Mouse (Mus musculus) embryonic facial prominence, embryonic 13.5 days (tissue): ENCODE measurements around the gene Stk40. TPM values are rescaled to one million over a fixed set of nuclear protein-coding genes. Genes with fewer than 3 reads are reported as not detected.
A peak's percentile ranks its signal among the peaks of the same experiment; 100 is the strongest.

Experiments used
- ATAC-seq: fragments of 200-750 bp; cut with Nextera tagmentation; 2 replicates; pipeline ENCODE4 v1.8.0; 2017; ENCODE audit warnings: low read depth; ENCODE audit not compliant: insufficient number of reproducible peaks, insufficient read depth, low FRiP score, low TSS enrichment
- H3K27ac ChIP-seq: fragments of 300-500 bp; sonication (generic); 2 replicates; pipeline ENCODE4 v1.5.1; 2015; ENCODE audit warnings: moderate library complexity, mild to moderate bottlenecking, inconsistent platforms
- H3K27me3 ChIP-seq: fragments of 300-500 bp; sonication (generic); 2 replicates; pipeline ENCODE4 v1.6.1; 2015; ENCODE audit warnings: mild to moderate bottlenecking, inconsistent platforms
- H3K36me3 ChIP-seq: fragments of 300-500 bp; sonication (generic); 2 replicates; pipeline ENCODE4 v1.6.1; 2015; ENCODE audit warnings: mild to moderate bottlenecking, inconsistent platforms
- H3K4me1 ChIP-seq: fragments of 300-500 bp; sonication (generic); 2 replicates; pipeline ENCODE4 v1.6.1; 2015; ENCODE audit warnings: inconsistent platforms
- H3K4me2 ChIP-seq: fragments of 300-500 bp; sonication (generic); 2 replicates; pipeline ENCODE4 v1.6.1; 2015; ENCODE audit warnings: moderate library complexity, mild to moderate bottlenecking, inconsistent platforms
- H3K4me3 ChIP-seq: fragments of 300-500 bp; sonication (generic); 2 replicates; pipeline ENCODE4 v1.5.1; 2015; ENCODE audit warnings: mild to moderate bottlenecking, inconsistent platforms
- H3K9ac ChIP-seq: fragments of 300-500 bp; sonication (generic); 2 replicates; pipeline ENCODE4 v1.6.1; 2015; ENCODE audit warnings: mild to moderate bottlenecking, inconsistent platforms
- H3K9me3 ChIP-seq: fragments of 300-500 bp; sonication (generic); 2 replicates; pipeline ENCODE4 v1.6.1; 2016; ENCODE audit warnings: inconsistent platforms
- WGBS: fragments of 180-500 bp; shearing (Covaris S2); methylation state at CpG from one replicate; pipeline ENCODE4 v1.1.7; 2015; ENCODE audit warnings: mixed read lengths; 5-methylcytosine and 5-hydroxymethylcytosine counted together
- polyA plus RNA-seq: library from polyadenylated mRNA; unstranded; fragments of >200 nt; fragmentation: Nextera tagmentation; extraction: Ambion mirVana; gene quantifications from 2 replicates; pipeline ENCODE4 v1.2.1, GENCODE M21; 2015

Stk40 gene
- polyA plus RNA-seq, 1 experiment from 2014 or later, result 36.6 TPM

DNA sequence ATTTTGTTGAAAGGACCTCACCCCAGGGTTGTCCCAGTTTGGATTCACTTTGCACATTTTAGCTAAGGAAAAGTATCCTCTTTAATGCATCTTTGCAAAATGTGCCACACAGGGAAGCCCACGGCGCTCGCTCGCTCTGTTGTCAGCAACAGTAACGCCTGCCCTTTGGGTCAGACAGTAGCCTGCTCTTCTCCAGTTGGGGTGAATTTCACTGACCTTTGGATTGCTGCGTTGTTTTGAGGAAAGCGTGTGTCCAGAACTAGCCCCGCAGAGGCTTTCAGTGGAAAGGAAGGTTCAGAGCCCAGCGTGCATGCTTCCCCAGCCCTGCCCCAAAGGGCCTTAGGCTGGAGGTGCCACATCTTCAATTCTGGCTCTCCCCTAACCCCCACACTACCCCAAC, 11.7 kb downstream of the Stk40 start:
- WGBS, result 81% methylated on average over 9 of the region's 9 CpGs
- H3K27ac ChIP-seq, result no peak overlapping the region
- H3K36me3 ChIP-seq, result 0 out of 2 replicates have a peak, but pooled peaks cover 3% of the 10 kb centered on the region
- 0 out of 2 replicates have a peak overlapping the region, but pooled peaks have one; percentile 11 for H3K9ac ChIP-seq
- H3K9me3 ChIP-seq, result no peaks in the 10 kb centered on the region
- no peak overlapping the region for H3K4me3 ChIP-seq
- no peaks in the 10 kb centered on the region for H3K27me3 ChIP-seq
- no peak overlapping the region for H3K4me2 ChIP-seq
- no peak for ATAC-seq
- H3K4me1 ChIP-seq, result peaks cover 19% of the 10 kb centered on the region

DNA sequence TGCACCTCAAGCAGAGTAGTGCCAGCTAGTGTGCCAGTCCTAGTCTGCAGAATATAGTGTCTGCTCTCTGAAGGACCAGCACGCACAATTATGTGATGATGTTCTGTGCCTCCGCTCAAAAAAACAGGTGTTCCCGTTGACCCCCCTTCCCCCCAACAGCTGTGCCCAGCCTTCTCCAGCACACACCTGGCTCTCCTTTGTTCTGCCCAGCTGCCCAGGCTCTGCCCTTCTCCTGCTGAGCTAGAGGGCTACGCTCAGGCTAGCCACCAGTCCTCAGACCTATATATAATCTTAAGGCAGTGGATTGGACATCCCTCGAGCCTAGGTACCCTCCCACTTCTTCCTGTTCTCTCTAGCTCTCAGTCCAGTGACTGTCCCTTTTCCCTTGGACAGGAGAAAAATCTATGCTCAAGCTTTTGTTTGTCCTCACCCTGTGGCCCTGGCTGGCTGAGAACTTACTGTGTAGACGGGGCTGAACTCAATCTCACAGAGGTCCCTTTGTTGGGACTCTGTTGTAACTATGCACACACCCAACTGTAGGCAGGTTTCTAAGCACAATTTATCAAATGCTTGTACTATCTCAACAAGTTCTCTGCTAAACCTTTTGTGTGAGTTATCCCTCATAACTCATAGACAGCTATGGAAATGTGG, 12.2 kb downstream of the Stk40 start:
- H3K9ac ChIP-seq, result 0 out of 2 replicates have a peak overlapping the region, but pooled peaks have one; percentile 32
- H3K36me3 ChIP-seq, result peaks cover 9% of the 10 kb centered on the region
- H3K4me2 ChIP-seq, result no peak overlapping the region
- no peak overlapping the region for H3K27ac ChIP-seq
- no peaks in the 10 kb centered on the region for H3K27me3 ChIP-seq
- no peaks in the 10 kb centered on the region for H3K9me3 ChIP-seq
- H3K4me3 ChIP-seq, result no peak overlapping the region
- H3K4me1 ChIP-seq, result peaks cover 13% of the 10 kb centered on the region
- 62% methylated on average over 6 of the region's 6 CpGs for WGBS
- no peak for ATAC-seq

DNA sequence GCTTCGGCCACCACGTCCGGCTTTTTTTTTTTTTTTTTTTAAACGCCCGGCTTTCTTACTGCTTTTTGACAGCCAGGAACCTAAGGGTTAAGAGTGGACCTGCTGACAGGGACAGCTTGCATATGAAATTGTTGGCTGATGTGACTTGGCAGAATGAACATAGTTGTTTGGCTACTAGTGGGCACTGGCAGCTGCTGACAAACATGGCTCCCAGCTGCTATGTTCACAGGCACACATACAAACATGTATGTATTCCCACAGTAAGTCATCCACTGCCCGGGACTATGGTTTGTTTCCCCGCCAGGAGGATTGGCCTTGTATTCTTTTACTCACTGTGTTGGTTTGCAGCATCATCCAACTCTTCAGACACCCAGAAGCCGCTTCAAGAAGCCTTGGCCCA, 13.4 kb downstream of the Stk40 start:
- 88% methylated on average over 8 of the region's 8 CpGs for WGBS
- H3K9ac ChIP-seq, result no peak overlapping the region
- no peak for ATAC-seq
- H3K36me3 ChIP-seq, result peaks cover 15% of the 10 kb centered on the region
- H3K9me3 ChIP-seq, result peaks cover 5% of the 10 kb centered on the region; the same call in 1 of the 2 replicates
- H3K4me1 ChIP-seq, result peaks cover 8% of the 10 kb centered on the region
- no peaks in the 10 kb centered on the region for H3K27me3 ChIP-seq
- no peak overlapping the region for H3K4me2 ChIP-seq
- no peak overlapping the region for H3K27ac ChIP-seq
- H3K4me3 ChIP-seq, result no peak overlapping the region

DNA sequence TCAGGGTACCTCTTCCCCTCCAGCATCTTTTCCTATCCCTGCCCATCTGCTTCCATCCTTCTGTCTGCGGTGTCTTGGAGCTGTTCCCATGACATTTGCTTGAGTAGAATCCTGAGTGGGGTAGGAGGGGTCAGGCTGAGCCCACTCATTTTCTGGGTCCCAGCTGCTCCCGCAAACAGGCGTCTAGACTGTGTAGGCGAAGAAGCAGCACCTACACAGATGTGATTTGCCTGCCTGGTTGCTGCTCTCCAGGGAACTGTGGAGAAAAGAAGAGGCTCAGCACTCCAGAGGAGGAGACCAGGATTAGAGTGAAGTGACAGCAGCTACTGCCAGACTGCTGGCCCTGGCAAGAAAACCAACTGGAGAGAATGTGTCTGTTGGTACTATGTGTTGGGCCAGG, 14.9 kb downstream of the Stk40 start:
- H3K9me3 ChIP-seq, result peaks cover 5% of the 10 kb centered on the region; the same call in 1 of the 2 replicates
- no peak overlapping the region for H3K4me3 ChIP-seq
- no peaks in the 10 kb centered on the region for H3K27me3 ChIP-seq
- H3K9ac ChIP-seq, result no peak overlapping the region
- 93% methylated on average over 4 of the region's 4 CpGs for WGBS
- peaks cover 8% of the 10 kb centered on the region for H3K4me1 ChIP-seq
- no peak for ATAC-seq
- no peak overlapping the region for H3K4me2 ChIP-seq
- no peak overlapping the region for H3K27ac ChIP-seq
- H3K36me3 ChIP-seq, result peaks cover 21% of the 10 kb centered on the region

DNA sequence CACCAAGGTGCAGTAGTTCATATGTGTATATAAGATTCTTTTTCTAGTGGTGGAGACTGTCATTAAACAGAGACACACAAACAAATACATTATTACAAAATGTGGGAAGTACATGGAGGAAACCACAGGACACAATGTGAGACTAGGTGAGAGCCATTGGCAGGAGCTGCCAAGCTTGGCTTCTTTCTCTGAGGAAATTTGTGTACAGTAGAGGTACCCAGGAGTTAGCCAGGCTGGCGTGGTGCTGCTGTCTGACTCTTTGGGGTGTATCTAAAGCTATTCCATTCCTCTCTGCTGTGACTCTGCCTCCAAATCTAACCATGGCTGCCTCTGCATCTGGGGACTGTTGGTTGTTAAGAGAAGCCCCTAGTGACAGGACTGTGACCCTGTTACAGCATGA, 15.3 kb downstream of the Stk40 start:
- Histone ChIP-seq H3K4me2 (no peak overlapping the region), H3K27me3 (no peaks in the 10 kb centered on the region), H3K4me1 (peaks cover 4% of the 10 kb centered on the region; the same call in 1 of the 2 replicates), H3K9me3 (peaks cover 5% of the 10 kb centered on the region; the same call in 1 of the 2 replicates), H3K36me3 (peaks cover 25% of the 10 kb centered on the region), H3K27ac (no peak overlapping the region), H3K4me3 (no peak overlapping the region), H3K9ac (no peak overlapping the region)
- ATAC-seq, result no peak
- 87% methylated on average over 1 of the region's 1 CpGs for WGBS

DNA sequence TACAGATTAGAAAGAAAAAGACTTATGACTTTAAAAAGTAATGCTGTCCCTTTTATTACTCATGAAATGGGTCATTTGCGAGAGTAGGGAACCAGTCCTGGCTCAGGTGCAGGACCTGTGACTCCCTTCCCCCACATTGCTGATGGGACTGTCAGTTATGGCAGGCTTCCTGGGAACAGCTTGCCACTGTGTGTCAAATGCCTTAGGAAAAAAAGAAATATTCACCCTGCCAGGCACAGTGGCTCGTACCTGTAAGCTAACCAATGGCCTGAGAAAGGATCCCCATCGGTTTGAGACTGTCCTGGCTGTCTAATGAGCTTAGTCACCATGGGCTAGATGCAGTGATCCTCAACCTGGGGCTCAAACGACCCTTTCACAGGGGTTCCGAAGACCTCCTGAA, 16.3 kb downstream of the Stk40 start:
- Histone ChIP-seq H3K27me3 (no peaks in the 10 kb centered on the region), H3K27ac (no peak overlapping the region), H3K4me2 (no peak overlapping the region), H3K36me3 (peaks cover 35% of the 10 kb centered on the region), H3K9me3 (peaks cover 5% of the 10 kb centered on the region; the same call in 1 of the 2 replicates), H3K9ac (no peak overlapping the region), H3K4me1 (0 out of 2 replicates have a peak, but pooled peaks cover 3% of the 10 kb centered on the region), H3K4me3 (no peak overlapping the region)
- WGBS, result 87% methylated on average over 5 of the region's 5 CpGs
- no peak for ATAC-seq

DNA sequence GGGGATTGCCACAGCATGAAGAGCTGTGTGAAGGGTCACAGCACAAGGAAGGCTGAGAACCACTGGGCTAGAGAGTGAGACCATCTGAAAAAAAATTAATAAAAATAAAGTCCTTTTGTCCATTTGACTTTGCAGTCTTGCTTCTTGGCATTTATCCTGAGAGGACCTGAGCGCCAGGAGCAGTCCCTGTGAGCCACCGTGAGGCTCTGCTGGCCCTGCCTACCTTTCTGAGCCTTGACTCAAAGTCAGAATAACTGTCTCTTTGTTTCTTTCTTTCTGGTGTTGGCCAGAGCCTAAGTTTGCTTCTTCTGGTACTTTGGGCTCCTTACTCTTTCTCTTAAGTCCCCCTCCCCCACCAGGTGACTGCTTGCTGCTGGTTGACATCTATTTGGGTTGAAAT, 16.7 kb downstream of the Stk40 start:
- Histone ChIP-seq H3K9me3 (peaks cover 5% of the 10 kb centered on the region; the same call in 1 of the 2 replicates), H3K36me3 (peaks cover 39% of the 10 kb centered on the region), H3K4me3 (no peak overlapping the region), H3K27ac (no peak overlapping the region), H3K27me3 (no peaks in the 10 kb centered on the region), H3K4me1 (0 out of 2 replicates have a peak, but pooled peaks cover 3% of the 10 kb centered on the region), H3K9ac (no peak overlapping the region), H3K4me2 (no peak overlapping the region)
- WGBS, result 86% methylated on average over 2 of the region's 2 CpGs
- no peak for ATAC-seq

DNA sequence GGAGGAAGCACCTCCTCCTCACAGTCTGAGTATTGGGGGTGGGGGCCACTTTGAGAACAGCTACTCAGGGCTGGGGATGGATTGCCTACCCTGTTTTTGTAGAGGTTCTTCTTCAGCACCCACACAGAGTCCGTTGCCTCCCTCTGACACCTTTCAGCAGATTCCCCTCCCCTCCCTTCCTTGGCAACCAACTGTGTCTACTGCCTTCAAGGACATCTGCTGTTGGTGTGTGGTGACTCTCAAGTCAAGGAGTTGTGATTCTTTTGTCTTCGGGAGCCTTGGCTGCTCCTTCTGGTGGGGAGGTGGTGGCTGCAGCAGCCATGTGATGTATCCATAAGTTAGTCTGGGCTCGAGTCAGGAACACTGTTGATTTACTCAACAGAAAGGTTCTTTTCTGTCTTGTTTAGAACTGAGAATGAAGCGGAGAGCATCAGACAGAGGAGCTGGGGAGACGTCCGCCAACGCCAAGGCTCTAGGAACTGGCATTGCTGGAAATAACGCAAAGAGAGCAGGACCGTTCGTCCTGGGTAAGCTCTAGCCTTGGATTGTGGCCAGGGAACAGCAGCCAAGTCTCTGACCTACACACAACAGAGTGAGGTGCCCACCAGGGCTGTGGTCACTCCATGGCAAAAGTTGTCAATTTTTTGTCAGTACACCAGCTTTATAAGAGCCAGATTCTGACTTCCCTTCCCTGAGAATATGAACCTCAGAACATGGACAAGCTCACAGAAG, 19.7 kb downstream of the Stk40 start:
- Histone ChIP-seq H3K27me3 (no peaks in the 10 kb centered on the region), H3K4me1 (no peaks in the 10 kb centered on the region), H3K9me3 (peaks cover 5% of the 10 kb centered on the region; the same call in 1 of the 2 replicates), H3K9ac (no peak overlapping the region), H3K36me3 (peaks cover 67% of the 10 kb centered on the region), H3K4me2 (no peak overlapping the region), H3K4me3 (no peak overlapping the region), H3K27ac (no peak overlapping the region)
- ATAC-seq, result no peak
- WGBS, result 90% methylated on average over 10 of the region's 10 CpGs

DNA sequence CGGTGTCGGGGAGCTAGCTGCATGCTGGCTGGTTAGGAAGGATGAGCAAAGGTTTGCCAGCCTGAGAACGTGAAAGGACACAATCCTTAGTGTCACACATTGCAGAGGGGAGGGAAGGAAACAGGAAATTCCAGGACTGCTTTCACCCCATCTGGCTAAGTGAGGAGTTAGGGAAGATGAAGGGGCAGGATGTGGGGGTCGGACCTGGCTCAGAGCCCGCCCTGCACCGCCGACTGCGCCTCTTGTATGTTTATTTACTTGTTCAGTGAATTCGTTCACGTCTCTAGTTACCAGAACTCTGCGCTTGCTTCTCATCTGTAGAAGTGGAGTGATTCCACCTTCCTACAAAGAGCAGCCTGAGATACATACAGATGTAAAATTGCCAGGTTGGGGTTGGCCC, 26.7 kb downstream of the Stk40 start:
- Histone ChIP-seq H3K9me3 (no peaks in the 10 kb centered on the region), H3K4me2 (peak overlapping the region; percentile 27), H3K9ac (0 out of 2 replicates have a peak overlapping the region, but pooled peaks have one; percentile 4), H3K4me3 (no peak overlapping the region), H3K27ac (peak overlapping the region; percentile 80), H3K4me1 (peaks cover 41% of the 10 kb centered on the region), H3K27me3 (no peaks in the 10 kb centered on the region), H3K36me3 (peaks cover 84% of the 10 kb centered on the region)
- ATAC-seq, result no peak
- WGBS, result 41% methylated on average over 11 of the region's 11 CpGs

DNA sequence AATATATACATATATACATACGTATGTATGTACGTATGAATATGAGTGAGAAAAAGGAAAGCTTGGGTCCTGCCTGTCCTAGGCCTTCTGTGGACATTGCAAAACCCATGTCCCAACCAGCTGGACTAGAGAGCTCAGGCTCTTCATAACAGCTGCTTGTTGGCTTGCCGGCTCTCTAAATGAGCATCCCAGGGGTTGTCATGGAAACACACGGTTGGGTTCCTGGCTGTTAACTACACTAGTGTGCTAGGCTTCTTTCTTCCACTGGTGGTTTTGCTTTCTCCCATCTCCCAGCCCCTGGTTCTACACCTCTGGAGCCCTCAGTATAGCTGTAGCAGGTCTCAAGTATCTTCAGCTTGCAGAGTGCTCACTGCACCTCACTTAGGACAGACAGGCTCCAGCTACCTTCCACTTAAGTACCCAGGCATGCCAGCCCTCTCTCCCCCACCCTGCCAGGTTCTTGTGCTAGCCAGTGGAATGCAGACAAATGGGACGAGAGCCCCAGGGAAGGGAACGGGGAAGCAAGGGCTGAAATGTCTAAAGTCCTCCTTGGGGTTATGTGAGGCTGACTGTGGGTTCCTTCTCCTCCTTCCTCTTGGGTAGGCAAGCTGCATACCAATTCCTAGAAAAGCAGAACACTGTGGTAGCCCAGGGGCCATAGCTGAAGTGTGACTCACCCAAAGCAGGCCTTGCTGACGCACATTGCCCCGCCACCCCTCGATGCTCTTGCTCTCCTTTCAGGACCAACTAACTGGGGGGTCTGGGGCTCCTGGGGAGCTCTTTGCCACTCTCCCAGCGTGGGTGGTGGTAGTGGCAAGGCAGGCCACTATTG, 27.7 kb downstream of the Stk40 start:
- 49% methylated on average over 10 of the region's 10 CpGs for WGBS
- peaks cover 41% of the 10 kb centered on the region for H3K4me1 ChIP-seq
- peak overlapping the region; percentile 80 for H3K27ac ChIP-seq
- H3K27me3 ChIP-seq, result no peaks in the 10 kb centered on the region
- H3K36me3 ChIP-seq, result peaks cover 84% of the 10 kb centered on the region
- ATAC-seq, result no peak
- no peaks in the 10 kb centered on the region for H3K9me3 ChIP-seq
- no peak overlapping the region for H3K4me2 ChIP-seq
- H3K9ac ChIP-seq, result peak overlapping the region; percentile 40; the same call in 1 of the 2 replicates
- H3K4me3 ChIP-seq, result no peak overlapping the region

DNA sequence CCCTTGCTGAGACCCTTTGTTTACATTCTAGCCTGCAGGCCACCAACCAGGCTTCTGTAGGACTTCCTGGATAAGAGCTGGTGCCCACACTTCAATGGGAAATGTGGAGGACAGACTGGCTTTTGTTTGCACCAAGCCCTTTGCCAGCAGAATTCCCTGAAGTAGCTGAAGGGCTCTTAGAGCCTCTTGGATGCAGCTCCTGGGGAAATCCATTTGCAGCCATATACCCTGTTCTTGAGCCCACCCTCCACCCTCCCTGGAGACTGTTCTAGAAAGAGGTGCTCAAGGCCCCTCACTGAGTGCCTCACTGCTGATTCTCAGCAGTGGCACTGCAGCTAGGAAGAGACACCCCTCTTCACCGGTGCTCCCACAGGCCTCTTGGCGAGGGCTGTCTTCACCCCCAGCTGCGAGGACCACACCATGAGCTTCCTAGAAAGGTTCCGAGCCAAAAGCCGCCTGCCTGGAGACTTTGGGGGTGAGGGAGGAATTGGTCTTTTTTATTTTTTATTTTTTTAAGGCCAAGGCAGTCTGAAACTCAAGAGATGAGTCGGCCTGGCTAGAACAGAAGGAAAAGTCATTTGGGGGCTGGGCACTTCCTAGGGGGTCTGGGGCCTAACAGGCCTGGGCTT, 29.0 kb downstream of the Stk40 start:
- H3K36me3 ChIP-seq, result peaks cover 84% of the 10 kb centered on the region
- no peak for ATAC-seq
- H3K27me3 ChIP-seq, result no peaks in the 10 kb centered on the region
- H3K9ac ChIP-seq, result peak overlapping the region; percentile 40; the same call in 1 of the 2 replicates
- H3K9me3 ChIP-seq, result no peaks in the 10 kb centered on the region
- peaks cover 41% of the 10 kb centered on the region for H3K4me1 ChIP-seq
- WGBS, result 71% methylated on average over 6 of the region's 6 CpGs
- no peak overlapping the region for H3K4me2 ChIP-seq
- no peak overlapping the region for H3K4me3 ChIP-seq
- H3K27ac ChIP-seq, result peak overlapping the region; percentile 80
